Mouse (Mus musculus): ENCODE results near the gene P4hb. TPM values are rescaled to one million over a fixed set of nuclear protein-coding genes. Genes with fewer than 3 reads are reported as not detected.
"Not testable (repeated sequence)": the region's sequence is repeated elsewhere in the genome, so short reads cannot be mapped to it uniquely, and the experiment has no call there.

Gene P4hb
- polyA plus RNA-seq, 1 experiment, result 338 TPM

DNA sequence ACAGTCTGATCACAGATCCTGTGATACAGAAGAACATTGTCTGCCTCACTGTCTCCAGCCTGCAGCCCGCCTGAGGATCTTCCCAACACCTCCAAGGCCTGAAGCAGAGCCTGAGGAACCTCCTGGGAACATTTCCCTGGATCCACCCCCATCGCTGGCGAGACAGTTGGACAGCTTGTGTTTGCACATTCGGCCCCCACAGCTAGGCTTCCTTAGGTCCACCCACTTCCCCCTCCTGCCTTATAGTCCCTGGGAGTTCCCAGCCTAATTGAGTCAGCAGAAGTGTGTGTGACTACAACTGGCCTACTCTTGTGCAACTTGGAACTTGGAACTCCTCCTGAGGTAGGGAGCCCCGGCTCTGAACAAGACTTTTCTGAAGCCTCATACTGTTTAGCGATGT is 55.0 kb downstream of the P4hb start:
- Histone ChIP-seq H3K27me3 (ENCODE audit: control insufficient read depth, insufficient read depth, low read length, poor library complexity, severe bottlenecking) (no peaks in the 10 kb centered on the region), H3K36me3 (ENCODE audit: control insufficient read depth, insufficient read depth, low read length, poor library complexity, severe bottlenecking) (no peaks in the 10 kb centered on the region), H3K27ac (ENCODE audit: insufficient read depth, low read length) (no peak overlapping the region), H3K9me3 (replicated peaks; ENCODE audit: control insufficient read depth, insufficient read depth, low read length, poor library complexity, severe bottlenecking) (no peaks in the 10 kb centered on the region), H3K4me1 (ENCODE audit: control insufficient read depth, insufficient read depth, low read length) (no peaks in the 10 kb centered on the region), H3K9ac (ENCODE audit: low read depth, poor library complexity, severe bottlenecking) (no peak overlapping the region), H3K4me3 (ENCODE audit: low read depth, low read length) (no peak overlapping the region)
- TF ChIP-seq CTCF (IDR thresholded peaks at IDR 0.05; ENCODE audit: low read depth, low read length) (no peak), EP300 (IDR thresholded peaks at IDR 0.05; ENCODE audit: insufficient read depth, low read depth, low read length) (no peak), POLR2A (IDR thresholded peaks at IDR 0.05; ENCODE audit: insufficient read depth, low read length) (no peak)

DNA sequence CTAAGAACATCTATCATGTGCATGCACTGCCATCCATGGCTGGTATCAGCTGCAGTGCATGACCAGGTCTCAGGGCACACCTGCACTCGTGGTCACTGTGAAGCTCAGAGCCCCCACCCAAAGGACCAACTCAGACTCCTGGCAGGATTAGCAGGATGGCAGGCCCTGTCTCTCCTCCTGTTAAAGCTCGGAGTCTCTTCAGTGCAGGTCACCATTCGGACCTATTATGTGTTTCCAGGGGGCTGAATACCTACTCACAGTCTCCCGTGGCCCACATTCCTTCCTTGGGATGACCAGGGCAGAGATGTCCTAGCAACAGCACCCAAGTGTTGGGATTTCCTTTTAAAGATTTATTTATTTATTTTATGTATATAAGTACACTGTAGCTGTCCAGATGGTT is 55.9 kb downstream of the P4hb start:
- Histone ChIP-seq H3K9me3 (replicated peaks; ENCODE audit: control insufficient read depth, insufficient read depth, low read length, poor library complexity, severe bottlenecking) (no peaks in the 10 kb centered on the region), H3K27me3 (ENCODE audit: control insufficient read depth, insufficient read depth, low read length, poor library complexity, severe bottlenecking) (no peaks in the 10 kb centered on the region), H3K27ac (ENCODE audit: insufficient read depth, low read length) (no peak overlapping the region), H3K36me3 (ENCODE audit: control insufficient read depth, insufficient read depth, low read length, poor library complexity, severe bottlenecking) (no peaks in the 10 kb centered on the region), H3K9ac (ENCODE audit: low read depth, poor library complexity, severe bottlenecking) (no peak overlapping the region), H3K4me1 (ENCODE audit: control insufficient read depth, insufficient read depth, low read length) (no peaks in the 10 kb centered on the region), H3K4me3 (ENCODE audit: low read depth, low read length) (no peak overlapping the region)
- no peak for TF ChIP-seq POLR2A (IDR thresholded peaks at IDR 0.05; ENCODE audit: insufficient read depth, low read length)
- TF ChIP-seq EP300 (IDR thresholded peaks at IDR 0.05; ENCODE audit: insufficient read depth, low read depth, low read length), result no peak
- TF ChIP-seq CTCF (IDR thresholded peaks at IDR 0.05; ENCODE audit: low read depth, low read length), result no peak

DNA sequence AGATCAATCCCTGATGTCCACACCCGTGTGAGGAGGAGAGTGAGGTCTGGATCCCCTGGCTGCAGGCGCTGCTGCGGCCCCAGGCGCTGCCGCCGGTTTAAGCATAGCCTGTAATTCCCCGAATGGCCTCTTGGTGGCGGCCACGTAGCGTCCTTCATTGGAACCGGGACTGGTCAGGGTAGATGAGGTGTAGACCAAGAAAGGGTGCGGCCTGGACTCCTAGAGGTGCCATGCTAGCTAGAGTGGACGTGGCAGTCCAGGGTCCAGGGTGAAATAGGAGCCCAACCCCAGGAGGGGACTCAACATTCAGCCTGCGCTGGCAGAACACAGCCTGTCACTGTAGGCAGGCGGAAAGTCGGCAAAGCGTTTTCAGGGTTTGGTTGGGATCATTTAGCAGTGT is 57.4 kb downstream of the P4hb start:
- H3K36me3 ChIP-seq (ENCODE audit: control insufficient read depth, insufficient read depth, low read length, poor library complexity, severe bottlenecking), result no peaks in the 10 kb centered on the region
- TF ChIP-seq CTCF (IDR thresholded peaks at IDR 0.05; ENCODE audit: low read depth, low read length) (peak; percentile 92), POLR2A (IDR thresholded peaks at IDR 0.05; ENCODE audit: insufficient read depth, low read length) (no peak), EP300 (IDR thresholded peaks at IDR 0.05; ENCODE audit: insufficient read depth, low read depth, low read length) (no peak)
- no peaks in the 10 kb centered on the region for H3K9me3 ChIP-seq (replicated peaks; ENCODE audit: control insufficient read depth, insufficient read depth, low read length, poor library complexity, severe bottlenecking)
- H3K4me3 ChIP-seq (ENCODE audit: low read depth, low read length), result no peak overlapping the region
- H3K27me3 ChIP-seq (ENCODE audit: control insufficient read depth, insufficient read depth, low read length, poor library complexity, severe bottlenecking), result no peaks in the 10 kb centered on the region
- H3K27ac ChIP-seq (ENCODE audit: insufficient read depth, low read length), result no peak overlapping the region
- no peak overlapping the region for H3K9ac ChIP-seq (ENCODE audit: low read depth, poor library complexity, severe bottlenecking)
- H3K4me1 ChIP-seq (ENCODE audit: control insufficient read depth, insufficient read depth, low read length), result no peaks in the 10 kb centered on the region

DNA sequence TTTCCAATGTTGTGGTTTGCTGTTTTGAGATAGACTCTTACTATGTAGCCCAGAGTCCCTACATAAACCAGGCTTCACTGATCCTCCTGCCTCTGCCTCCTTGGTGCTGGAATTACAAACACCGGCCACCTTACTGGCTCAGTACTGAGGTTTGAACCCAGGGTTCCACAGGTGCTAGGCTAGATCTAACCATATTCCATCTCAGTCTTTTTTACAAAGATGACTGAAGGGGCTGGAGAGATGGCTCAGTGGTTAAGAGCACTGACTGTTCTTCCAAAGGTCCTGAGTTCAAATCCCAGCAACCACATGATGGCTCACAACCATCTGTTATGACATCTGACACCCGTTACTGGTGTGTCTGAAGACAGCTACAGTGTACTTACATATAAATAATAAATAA is 58.8 kb downstream of the P4hb start:
- not testable (repeated sequence) for H3K27ac ChIP-seq (ENCODE audit: insufficient read depth, low read length); H3K4me3 ChIP-seq (ENCODE audit: low read depth, low read length); H3K27me3 ChIP-seq (ENCODE audit: control insufficient read depth, insufficient read depth, low read length, poor library complexity, severe bottlenecking); H3K36me3 ChIP-seq (ENCODE audit: control insufficient read depth, insufficient read depth, low read length, poor library complexity, severe bottlenecking); H3K4me1 ChIP-seq (ENCODE audit: control insufficient read depth, insufficient read depth, low read length); H3K9ac ChIP-seq (ENCODE audit: low read depth, poor library complexity, severe bottlenecking); H3K9me3 ChIP-seq (replicated peaks; ENCODE audit: control insufficient read depth, insufficient read depth, low read length, poor library complexity, severe bottlenecking)

GRCm38 (mm10) chr11:120512790-120513453 is 60.1 kb downstream of the P4hb start:
- TF ChIP-seq EP300 (IDR thresholded peaks at IDR 0.05; ENCODE audit: insufficient read depth, low read depth, low read length) (no peak), POLR2A (IDR thresholded peaks at IDR 0.05; ENCODE audit: insufficient read depth, low read length) (no peak), CTCF (IDR thresholded peaks at IDR 0.05; ENCODE audit: low read depth, low read length) (no peak)
- H3K27ac ChIP-seq (ENCODE audit: insufficient read depth, low read length), result no peak overlapping the region
- H3K4me1 ChIP-seq (ENCODE audit: control insufficient read depth, insufficient read depth, low read length), result no peaks in the 10 kb centered on the region
- no peaks in the 10 kb centered on the region for H3K9me3 ChIP-seq (replicated peaks; ENCODE audit: control insufficient read depth, insufficient read depth, low read length, poor library complexity, severe bottlenecking)
- H3K36me3 ChIP-seq (ENCODE audit: control insufficient read depth, insufficient read depth, low read length, poor library complexity, severe bottlenecking), result no peaks in the 10 kb centered on the region
- H3K27me3 ChIP-seq (ENCODE audit: control insufficient read depth, insufficient read depth, low read length, poor library complexity, severe bottlenecking), result no peaks in the 10 kb centered on the region
- no peak overlapping the region for H3K4me3 ChIP-seq (ENCODE audit: low read depth, low read length)
- no peak overlapping the region for H3K9ac ChIP-seq (ENCODE audit: low read depth, poor library complexity, severe bottlenecking)

DNA sequence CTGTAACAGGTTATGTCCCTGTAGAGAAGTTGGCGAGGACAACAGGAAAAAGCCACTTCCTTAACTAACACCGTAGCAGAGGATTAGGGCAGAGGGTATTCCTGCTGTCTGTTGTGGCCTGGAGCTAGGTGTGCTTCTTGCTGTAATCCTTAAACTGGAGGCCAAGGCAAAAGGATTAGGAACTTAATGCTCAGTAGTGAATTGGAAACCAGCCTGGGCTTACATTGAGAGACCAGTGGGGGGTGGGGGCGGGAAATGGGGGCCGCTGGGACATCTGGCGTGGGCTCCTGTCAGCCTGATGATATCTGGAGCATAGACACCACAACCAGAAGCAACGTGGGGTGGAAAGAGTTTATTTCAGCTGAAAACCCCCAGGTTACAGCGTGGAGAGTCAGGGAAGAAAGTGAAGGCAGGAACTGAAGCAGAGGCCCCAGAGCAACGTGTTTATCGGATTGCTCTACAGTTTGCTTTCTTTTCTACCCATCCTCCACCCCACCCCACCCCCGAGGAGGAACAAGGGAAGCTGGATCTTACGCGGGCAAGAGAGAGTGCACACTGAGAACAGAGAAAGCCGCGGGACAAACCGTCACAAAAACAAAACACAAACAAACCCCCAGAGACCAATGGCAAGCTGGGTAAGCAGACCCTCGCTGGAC is 62.5 kb downstream of the P4hb start:
- no peaks in the 10 kb centered on the region for H3K9me3 ChIP-seq (replicated peaks; ENCODE audit: control insufficient read depth, insufficient read depth, low read length, poor library complexity, severe bottlenecking)
- H3K36me3 ChIP-seq (ENCODE audit: control insufficient read depth, insufficient read depth, low read length, poor library complexity, severe bottlenecking), result no peaks in the 10 kb centered on the region
- H3K9ac ChIP-seq (ENCODE audit: low read depth, poor library complexity, severe bottlenecking), result peak overlapping the region; percentile 24; the same call in 1 of the 2 replicates
- no peaks in the 10 kb centered on the region for H3K4me1 ChIP-seq (ENCODE audit: control insufficient read depth, insufficient read depth, low read length)
- no peak overlapping the region for H3K27ac ChIP-seq (ENCODE audit: insufficient read depth, low read length)
- no peak overlapping the region for H3K4me3 ChIP-seq (ENCODE audit: low read depth, low read length)
- TF ChIP-seq EP300 (IDR thresholded peaks at IDR 0.05; ENCODE audit: insufficient read depth, low read depth, low read length) (no peak), POLR2A (IDR thresholded peaks at IDR 0.05; ENCODE audit: insufficient read depth, low read length) (no peak), CTCF (IDR thresholded peaks at IDR 0.05; ENCODE audit: low read depth, low read length) (no peak)
- no peaks in the 10 kb centered on the region for H3K27me3 ChIP-seq (ENCODE audit: control insufficient read depth, insufficient read depth, low read length, poor library complexity, severe bottlenecking)

Other genes with a start within 250 kb of the P4hb start
- 2,484 and 2,505 TPM in 2 replicates for gene Actg1, start 224.7 kb downstream of the P4hb start, polyA plus RNA-seq (2011; ENCODE audit: insufficient read depth, insufficient read length, low read depth, missing spikeins)
- gene Fscn2, start 211.7 kb downstream of the P4hb start, polyA plus RNA-seq (2011; ENCODE audit: insufficient read depth, insufficient read length, low read depth, missing spikeins), result not detected in 2 replicates
- 13.2 and 15.2 TPM in 2 replicates for gene Faap100, start 194.5 kb downstream of the P4hb start, polyA plus RNA-seq (2011; ENCODE audit: insufficient read depth, insufficient read length, low read depth, missing spikeins)
- gene Nploc4, start 135.5 kb downstream of the P4hb start, polyA plus RNA-seq (2011; ENCODE audit: insufficient read depth, insufficient read length, low read depth, missing spikeins), result 66.9 and 77.2 TPM in 2 replicates
- not detected in 2 replicates for gene Tspan10, start 130.6 kb downstream of the P4hb start, polyA plus RNA-seq (2011; ENCODE audit: insufficient read depth, insufficient read length, low read depth, missing spikeins)
- gene Pde6g, start 119.8 kb downstream of the P4hb start, polyA plus RNA-seq (2011; ENCODE audit: insufficient read depth, insufficient read length, low read depth, missing spikeins), result 0.93 and 1.0 TPM in 2 replicates
- 5.8 and 6.1 TPM in 2 replicates for gene Oxld1, start 115.2 kb downstream of the P4hb start, polyA plus RNA-seq (2011; ENCODE audit: insufficient read depth, insufficient read length, low read depth, missing spikeins)
- gene Ccdc137, start 115.1 kb downstream of the P4hb start, polyA plus RNA-seq (2011; ENCODE audit: insufficient read depth, insufficient read length, low read depth, missing spikeins), result 15.0 and 16.1 TPM in 2 replicates
- gene Arl16, start 105.6 kb downstream of the P4hb start, polyA plus RNA-seq (2011; ENCODE audit: insufficient read depth, insufficient read length, low read depth, missing spikeins), result 10.7 and 11.0 TPM in 2 replicates
- gene Mrpl12, start 88.6 kb downstream of the P4hb start, polyA plus RNA-seq (2011; ENCODE audit: insufficient read depth, insufficient read length, low read depth, missing spikeins), result 83.6 and 90.5 TPM in 2 replicates
- 8.3 TPM in 2 replicates for gene Slc25a10, start 81.4 kb downstream of the P4hb start, polyA plus RNA-seq (2011; ENCODE audit: insufficient read depth, insufficient read length, low read depth, missing spikeins)
- gene Gcgr, start 42.6 kb downstream of the P4hb start, polyA plus RNA-seq (2011; ENCODE audit: insufficient read depth, insufficient read length, low read depth, missing spikeins), result 0.65 TPM in 1 of 2 replicates, not detected in the other
- 46.4 and 53.4 TPM in 2 replicates for gene Mcrip1, start 23.5 kb downstream of the P4hb start, polyA plus RNA-seq (2011; ENCODE audit: insufficient read depth, insufficient read length, low read depth, missing spikeins)
- not detected in 2 replicates for gene Ppp1r27, start 22.1 kb downstream of the P4hb start, polyA plus RNA-seq (2011; ENCODE audit: insufficient read depth, insufficient read length, low read depth, missing spikeins)
- 269 and 298 TPM in 2 replicates for gene Arhgdia, start 8.4 kb upstream of the P4hb start, polyA plus RNA-seq (2011; ENCODE audit: insufficient read depth, insufficient read length, low read depth, missing spikeins)
- 229 and 242 TPM in 2 replicates for gene Alyref, start 25.1 kb upstream of the P4hb start, polyA plus RNA-seq (2011; ENCODE audit: insufficient read depth, insufficient read length, low read depth, missing spikeins)
- gene Anapc11, start 25.2 kb upstream of the P4hb start, polyA plus RNA-seq (2011; ENCODE audit: insufficient read depth, insufficient read length, low read depth, missing spikeins), result 84.0 and 100 TPM in 2 replicates
- not detected in 2 replicates for gene Npb, start 35.2 kb upstream of the P4hb start, polyA plus RNA-seq (2011; ENCODE audit: insufficient read depth, insufficient read length, low read depth, missing spikeins)
- gene Pcyt2, start 44.7 kb upstream of the P4hb start, polyA plus RNA-seq (2011; ENCODE audit: insufficient read depth, insufficient read length, low read depth, missing spikeins), result 37.0 and 39.6 TPM in 2 replicates
- 10.8 and 11.1 TPM in 2 replicates for gene Sirt7, start 52.0 kb upstream of the P4hb start, polyA plus RNA-seq (2011; ENCODE audit: insufficient read depth, insufficient read length, low read depth, missing spikeins)
- 48.0 and 53.0 TPM in 2 replicates for gene Mafg, start 60.3 kb upstream of the P4hb start, polyA plus RNA-seq (2011; ENCODE audit: insufficient read depth, insufficient read length, low read depth, missing spikeins)
- 41.7 and 55.3 TPM in 2 replicates for gene Pycr1, start 70.5 kb upstream of the P4hb start, polyA plus RNA-seq (2011; ENCODE audit: insufficient read depth, insufficient read length, low read depth, missing spikeins)
- not detected in 2 replicates for gene Myadml2, start 74.9 kb upstream of the P4hb start, polyA plus RNA-seq (2011; ENCODE audit: insufficient read depth, insufficient read length, low read depth, missing spikeins)
- gene Notum, start 87.9 kb upstream of the P4hb start, polyA plus RNA-seq (2011; ENCODE audit: insufficient read depth, insufficient read length, low read depth, missing spikeins), result 2.3 and 5.1 TPM in 2 replicates
- gene Aspscr1, start 99.7 kb upstream of the P4hb start, polyA plus RNA-seq (2011; ENCODE audit: insufficient read depth, insufficient read length, low read depth, missing spikeins), result 46.5 and 50.8 TPM in 2 replicates
- 38.0 and 45.3 TPM in 2 replicates for gene Cenpx, start 140.5 kb upstream of the P4hb start, polyA plus RNA-seq (2011; ENCODE audit: insufficient read depth, insufficient read length, low read depth, missing spikeins)
- gene Lrrc45, start 140.7 kb upstream of the P4hb start, polyA plus RNA-seq (2011; ENCODE audit: insufficient read depth, insufficient read length, low read depth, missing spikeins), result 7.3 and 9.8 TPM in 2 replicates
- 16.6 and 20.7 TPM in 2 replicates for gene Rac3, start 148.2 kb upstream of the P4hb start, polyA plus RNA-seq (2011; ENCODE audit: insufficient read depth, insufficient read length, low read depth, missing spikeins)
- gene Dcxr, start 154.0 kb upstream of the P4hb start, polyA plus RNA-seq (2011; ENCODE audit: insufficient read depth, insufficient read length, low read depth, missing spikeins), result 54.3 and 68.2 TPM in 2 replicates
- not detected in 2 replicates for gene Cbr2, start 158.9 kb upstream of the P4hb start, polyA plus RNA-seq (2011; ENCODE audit: insufficient read depth, insufficient read length, low read depth, missing spikeins)
- 56.2 and 85.9 TPM in 2 replicates for gene Hmga1b, start 189.5 kb upstream of the P4hb start, polyA plus RNA-seq (2011; ENCODE audit: insufficient read depth, insufficient read length, low read depth, missing spikeins)
- 8.9 and 9.3 TPM in 2 replicates for gene Rfng, start 211.0 kb upstream of the P4hb start, polyA plus RNA-seq (2011; ENCODE audit: insufficient read depth, insufficient read length, low read depth, missing spikeins)
- 92.0 and 95.2 TPM in 2 replicates for gene Gps1, start 211.0 kb upstream of the P4hb start, polyA plus RNA-seq (2011; ENCODE audit: insufficient read depth, insufficient read length, low read depth, missing spikeins)
- 56.7 and 66.9 TPM in 2 replicates for gene Dus1l, start 223.2 kb upstream of the P4hb start, polyA plus RNA-seq (2011; ENCODE audit: insufficient read depth, insufficient read length, low read depth, missing spikeins)